Mouse (Mus musculus) liver, embryonic 11.5 days (tissue): ENCODE results near the gene Shank3. TPM values are rescaled to one million over a fixed set of nuclear protein-coding genes. Genes with fewer than 3 reads are reported as not detected.

Source experiments
- ATAC-seq: fragments of 200-750 bp; cut with Nextera tagmentation; replicated peaks from 2 replicates; pipeline ENCODE4 v1.8.0; 2017; ENCODE audit warnings: moderate number of reproducible peaks, mild to moderate bottlenecking, moderate TSS enrichment, moderate library complexity; ENCODE audit not compliant: low FRiP score
- DNase-seq: peaks from one replicate; pipeline ENCODE4 v3.0.0-alpha.2; 2017; ENCODE audit warnings: low spot score
- H3K27ac ChIP-seq: fragments of 300-500 bp; sonication (generic); 2 replicates; pipeline ENCODE4 v1.5.1; 2014; ENCODE audit warnings: mild to moderate bottlenecking, low read depth, low read length, control low read depth
- H3K27me3 ChIP-seq: fragments of 300-500 bp; sonication (generic); replicated peaks from 2 replicates; pipeline ENCODE4 v1.6.1; 2014; ENCODE audit warnings: low read length, mixed read lengths; ENCODE audit not compliant: control insufficient read depth, insufficient read depth
- H3K36me3 ChIP-seq: fragments of 300-500 bp; sonication (generic); 2 replicates; pipeline ENCODE4 v1.6.1; 2014; ENCODE audit warnings: mild to moderate bottlenecking, low read length, moderate library complexity, mixed read lengths; ENCODE audit not compliant: control insufficient read depth, insufficient read depth
- H3K4me1 ChIP-seq: fragments of 300-500 bp; sonication (generic); replicated peaks from 2 replicates; pipeline ENCODE4 v1.6.1; 2014; ENCODE audit warnings: low read length, mixed read lengths; ENCODE audit not compliant: control insufficient read depth, insufficient read depth
- H3K4me2 ChIP-seq: fragments of 300-500 bp; sonication (generic); 2 replicates; pipeline ENCODE4 v1.6.1; 2014; ENCODE audit warnings: mild to moderate bottlenecking, control low read depth, moderate library complexity
- H3K4me3 ChIP-seq: fragments of 300-500 bp; sonication (generic); 2 replicates; pipeline ENCODE4 v1.5.1; 2014; ENCODE audit warnings: low read depth, low read length, control low read depth
- H3K9ac ChIP-seq: fragments of 300-500 bp; sonication (generic); 2 replicates; pipeline ENCODE4 v1.6.1; 2014; ENCODE audit warnings: low read depth, low read length, control low read depth
- H3K9me3 ChIP-seq: fragments of 300-500 bp; sonication (generic); 2 replicates; pipeline ENCODE4 v1.6.1; 2016; ENCODE audit warnings: low read length, inconsistent platforms, mixed read lengths; ENCODE audit not compliant: control insufficient read depth
- WGBS: fragments of 180-500 bp; shearing (Covaris S2); extraction: QIAGEN DNeasy Blood & Tissue Kit; methylation state at CpG from one replicate; pipeline ENCODE4 v1.1.7; 2014; 5-methylcytosine and 5-hydroxymethylcytosine counted together
- polyA plus RNA-seq: library from polyadenylated mRNA; unstranded; fragments of >200 nt; fragmentation: Nextera tagmentation; extraction: Ambion mirVana; gene quantifications from 2 replicates; pipeline ENCODE4 v1.2.1, GENCODE M21; 2014

The Shank3 gene
- polyA plus RNA-seq, 1 experiment from 2014 or later, result 1.7 TPM

DNA sequence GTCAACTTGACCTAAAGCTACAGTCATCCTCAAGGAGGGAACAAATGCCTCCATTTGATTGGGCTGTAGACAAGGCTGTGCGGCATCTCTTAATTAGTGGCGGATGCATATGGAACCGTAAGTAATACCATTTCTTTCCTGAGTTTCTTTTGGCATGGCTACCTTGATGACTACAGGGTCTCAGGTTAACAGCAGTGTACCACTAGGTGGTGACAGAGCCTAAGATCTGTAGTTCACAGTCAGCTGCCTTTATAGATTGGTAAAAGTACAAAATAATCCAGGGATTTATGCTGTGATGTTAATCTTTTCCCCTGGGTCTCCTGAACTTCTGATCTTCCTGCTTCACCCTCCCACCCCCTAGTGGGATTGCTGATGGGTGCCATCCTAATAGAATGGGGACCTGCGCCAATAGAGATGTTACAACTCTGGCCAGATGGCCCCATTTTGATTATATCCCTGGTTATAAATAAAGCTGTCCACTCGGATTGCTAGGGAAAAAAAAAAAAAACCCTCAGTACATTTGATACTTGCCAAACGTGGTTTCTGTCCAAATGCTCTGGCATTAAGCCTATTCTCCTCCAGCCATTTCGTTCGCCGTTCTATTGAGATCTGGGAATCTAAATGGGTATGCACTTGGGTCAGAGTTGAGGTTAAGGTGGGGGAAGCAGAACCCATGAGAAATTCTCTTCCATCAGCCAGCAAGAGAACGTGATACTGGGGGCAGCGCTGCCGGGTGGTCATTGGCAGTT, 106.6 kb downstream of the Shank3 start:
- DNase-seq, result no peak
- H3K36me3 ChIP-seq, result no peaks in the 10 kb centered on the region

DNA sequence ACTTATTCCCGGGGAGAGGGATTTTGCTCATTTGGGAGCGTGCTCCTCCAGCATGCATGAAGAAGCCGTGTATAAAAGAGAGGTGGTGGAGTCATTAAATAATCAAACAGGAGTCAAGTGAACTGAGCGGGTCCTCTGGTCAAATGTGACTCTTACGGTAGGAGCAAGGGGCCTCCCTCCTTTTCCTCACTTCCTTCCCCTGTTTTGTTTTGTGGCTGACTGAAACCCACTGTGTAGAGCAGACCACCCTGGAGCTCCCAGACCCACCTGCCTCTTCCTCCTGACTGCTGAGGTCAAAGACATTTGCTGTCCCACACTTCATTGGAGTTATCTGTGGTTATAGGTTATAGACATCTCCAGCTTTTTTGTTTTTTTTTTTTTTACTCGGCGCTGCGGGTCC, 108.1 kb downstream of the Shank3 start:
- ATAC-seq, result no peak
- H3K36me3 ChIP-seq, result no peaks in the 10 kb centered on the region
- H3K9me3 ChIP-seq, result no peaks in the 10 kb centered on the region
- no peak for DNase-seq
- H3K27me3 ChIP-seq, result no peaks in the 10 kb centered on the region
- no peak overlapping the region for H3K4me2 ChIP-seq
- no peak overlapping the region for H3K9ac ChIP-seq
- no peak overlapping the region for H3K27ac ChIP-seq
- no peaks in the 10 kb centered on the region for H3K4me1 ChIP-seq
- WGBS, result 64% methylated on average over 8 of the region's 8 CpGs
- H3K4me3 ChIP-seq, result no peak overlapping the region

More for the DNA sequence above, 106.6 kb downstream of the Shank3 start:
- H3K4me2 ChIP-seq, result no peak overlapping the region
- WGBS, result 75% methylated on average over 12 of the region's 12 CpGs
- H3K4me1 ChIP-seq, result no peaks in the 10 kb centered on the region
- no peak overlapping the region for H3K4me3 ChIP-seq
- no peaks in the 10 kb centered on the region for H3K27me3 ChIP-seq
- H3K9me3 ChIP-seq, result no peaks in the 10 kb centered on the region
- H3K27ac ChIP-seq, result no peak overlapping the region
- no peak overlapping the region for H3K9ac ChIP-seq
- ATAC-seq, result no peak

DNA sequence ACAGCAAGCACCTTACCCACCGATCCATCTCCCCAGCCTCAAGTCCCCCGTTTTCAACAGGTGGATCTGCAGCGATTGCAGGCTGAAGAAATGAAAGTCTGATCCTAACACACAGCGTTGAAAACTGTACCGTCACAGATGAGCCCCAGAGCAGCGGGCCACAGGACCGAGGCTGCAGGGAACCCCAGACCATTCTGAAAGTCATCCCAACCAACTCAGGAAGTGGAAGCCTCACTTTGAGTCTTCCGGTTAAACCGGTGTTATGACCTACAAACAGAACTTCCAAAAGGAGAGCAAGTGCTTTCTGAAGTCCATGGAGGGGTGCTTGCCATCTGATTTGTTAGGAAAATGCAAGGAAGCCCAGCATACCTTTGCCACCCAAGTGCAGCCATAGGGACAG, 108.5 kb downstream of the Shank3 start:
- WGBS, result 60% methylated on average over 9 of the region's 9 CpGs
- no peak overlapping the region for H3K4me3 ChIP-seq
- ATAC-seq, result no peak

More for the DNA sequence above, 108.5 kb downstream of the Shank3 start:
- H3K4me2 ChIP-seq, result no peak overlapping the region
- no peaks in the 10 kb centered on the region for H3K36me3 ChIP-seq
- DNase-seq, result no peak
- no peak overlapping the region for H3K9ac ChIP-seq
- H3K4me1 ChIP-seq, result no peaks in the 10 kb centered on the region
- no peaks in the 10 kb centered on the region for H3K27me3 ChIP-seq
- H3K9me3 ChIP-seq, result no peaks in the 10 kb centered on the region
- H3K27ac ChIP-seq, result no peak overlapping the region

Other genes starting within 250 kb of the Shank3 start
- 51.4 and 52.2 TPM in 2 replicates for gene Sbf1, start 184.3 kb upstream of the Shank3 start, polyA plus RNA-seq
- 6.6 and 7.0 TPM in 2 replicates for gene Adm2, start 176.9 kb upstream of the Shank3 start, polyA plus RNA-seq
- 2.0 and 2.7 TPM in 2 replicates for gene Miox, start 165.2 kb upstream of the Shank3 start, polyA plus RNA-seq
- gene Lmf2, start 144.0 kb upstream of the Shank3 start, polyA plus RNA-seq, result 44.1 and 46.0 TPM in 2 replicates
- gene Ncaph2, start 143.9 kb upstream of the Shank3 start, polyA plus RNA-seq, result 163 TPM in 2 replicates
- gene Sco2, start 125.8 kb upstream of the Shank3 start, polyA plus RNA-seq, result 8.1 and 9.7 TPM in 2 replicates
- gene Tymp, start 122.6 kb upstream of the Shank3 start, polyA plus RNA-seq, result 1.5 and 1.8 TPM in 2 replicates
- 0.43 and 0.71 TPM in 2 replicates for gene Odf3b, start 120.3 kb upstream of the Shank3 start, polyA plus RNA-seq
- not detected in 2 replicates for gene Klhdc7b, start 114.7 kb upstream of the Shank3 start, polyA plus RNA-seq
- gene Syce3, start 89.1 kb upstream of the Shank3 start, polyA plus RNA-seq, result not detected in 2 replicates
- 3.5 and 3.9 TPM in 2 replicates for gene Cpt1b, start 73.8 kb upstream of the Shank3 start, polyA plus RNA-seq
- 2.0 and 2.8 TPM in 2 replicates for gene C730034F03Rik, start 70.0 kb upstream of the Shank3 start, polyA plus RNA-seq
- gene Gm44502, start 69.9 kb upstream of the Shank3 start, polyA plus RNA-seq, result not detected in 2 replicates
- gene Chkb, start 69.7 kb upstream of the Shank3 start, polyA plus RNA-seq, result 43.5 and 47.5 TPM in 2 replicates
- 0.26 and 0.36 TPM in 2 replicates for gene Mapk8ip2, start 45.7 kb upstream of the Shank3 start, polyA plus RNA-seq
- 8.6 and 9.0 TPM in 2 replicates for gene Arsa, start 22.2 kb upstream of the Shank3 start, polyA plus RNA-seq
- gene Acr, start 68.7 kb downstream of the Shank3 start, polyA plus RNA-seq, result 0.11 TPM in 1 of 2 replicates, not detected in the other
- gene Rabl2, start 92.3 kb downstream of the Shank3 start, polyA plus RNA-seq, result 24.8 and 27.1 TPM in 2 replicates